Mouse (Mus musculus): ENCODE results near the gene Ripk3. TPM values are rescaled to one million over a fixed set of nuclear protein-coding genes. Genes with fewer than 3 reads are reported as not detected.

Gene Ripk3
- polyA plus RNA-seq, 1 experiment from 2014 or later: 7.9 TPM

DNA sequence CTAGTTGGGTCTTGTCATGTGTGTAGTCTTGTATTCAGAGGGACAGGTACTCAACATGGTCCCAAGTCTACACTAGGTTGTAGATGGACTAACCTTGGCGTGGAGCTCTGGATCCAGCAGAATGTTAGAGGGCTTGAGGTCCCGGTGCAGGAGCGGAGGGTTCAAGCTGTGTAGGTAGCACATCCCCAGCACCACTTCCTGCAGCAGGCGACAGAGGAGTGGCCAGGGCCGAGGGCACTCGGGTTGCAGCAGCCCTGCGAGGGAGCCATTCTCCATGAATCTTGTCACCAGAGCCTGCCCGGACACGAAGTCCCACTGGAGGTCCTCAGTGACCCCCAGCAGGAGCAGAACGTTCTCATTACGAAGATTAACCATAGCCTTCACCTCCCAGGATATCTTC, 934 bp downstream of the Ripk3 start:
- ATAC-seq (ENCODE audit: low FRiP score, low read depth): no peak
- WGBS: 34% methylated on average over 11 of the region's 11 CpGs
- H3K4me1 ChIP-seq: peaks cover 12% of the 10 kb centered on the region

DNA sequence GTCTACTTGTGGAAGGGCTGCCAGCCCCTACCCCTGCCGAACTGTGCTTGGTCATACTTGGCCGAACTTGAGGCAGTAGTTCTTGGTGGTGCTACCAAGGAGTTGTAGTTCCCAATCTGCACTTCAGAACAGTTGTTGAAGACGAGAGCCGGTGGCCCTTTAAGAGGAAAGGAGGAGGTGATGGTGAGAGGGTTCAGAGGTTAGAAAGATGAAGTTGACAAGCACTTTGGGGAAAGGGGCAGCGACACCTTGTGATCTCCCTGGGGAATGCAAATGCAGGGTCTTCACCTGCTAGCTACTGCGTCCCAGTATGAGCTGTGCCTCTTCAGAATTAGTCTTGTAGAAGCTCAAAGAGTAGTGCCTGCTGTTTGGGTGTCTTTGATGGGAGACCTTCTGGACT, 3.5 kb downstream of the Ripk3 start:
- peaks cover 88% of the 10 kb centered on the region for H3K27me3 ChIP-seq (replicated peaks)
- H3K4me2 ChIP-seq (replicated peaks): no peak overlapping the region
- no peak overlapping the region for H3K9ac ChIP-seq
- H3K4me3 ChIP-seq: no peak overlapping the region
- WGBS: 28% methylated on average over 6 of the region's 6 CpGs
- H3K9me3 ChIP-seq: no peaks in the 10 kb centered on the region
- H3K4me1 ChIP-seq: peaks cover 12% of the 10 kb centered on the region
- H3K27ac ChIP-seq: no peak overlapping the region
- no peaks in the 10 kb centered on the region for H3K36me3 ChIP-seq
- ATAC-seq (ENCODE audit: low FRiP score, low read depth): no peak

More for the DNA sequence above, 934 bp downstream of the Ripk3 start:
- H3K27ac ChIP-seq: no peak overlapping the region
- no peak overlapping the region for H3K9ac ChIP-seq
- no peaks in the 10 kb centered on the region for H3K36me3 ChIP-seq
- peak overlapping the region; percentile 55; the same call in 1 of the 2 replicates for H3K4me2 ChIP-seq (replicated peaks)
- no peaks in the 10 kb centered on the region for H3K9me3 ChIP-seq
- H3K27me3 ChIP-seq (replicated peaks): peaks cover 77% of the 10 kb centered on the region
- H3K4me3 ChIP-seq: no peak overlapping the region

DNA sequence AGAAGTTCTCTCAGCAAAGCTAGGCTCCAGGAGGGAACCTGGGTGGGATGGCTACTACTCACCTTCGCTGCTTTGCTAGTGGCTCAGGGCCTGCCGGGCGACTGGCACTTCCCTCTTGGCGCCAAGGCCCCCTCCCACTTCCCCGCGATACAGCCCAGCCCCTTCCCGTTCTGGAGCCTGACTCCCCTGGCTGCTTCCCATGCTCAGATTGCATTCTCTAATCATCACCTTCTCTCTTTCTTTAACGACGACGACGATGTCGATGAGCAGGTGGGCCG, 4.8 kb downstream of the Ripk3 start, which contains the start of gene Adcy4:
TSS of gene Adcy4 (minus strand) at position 138 of the 278 bp plus-strand sequence.
- no peaks in the 10 kb centered on the region for H3K9me3 ChIP-seq
- no peak within 1 kb of the TSS for H3K27ac ChIP-seq
- peaks cover 12% of the 10 kb centered on the region for H3K4me1 ChIP-seq
- H3K4me3 ChIP-seq: peak within 1 kb of the TSS; percentile 26
- peaks cover 78% of the 10 kb centered on the region for H3K27me3 ChIP-seq (replicated peaks)
- WGBS: 5% methylated on average over 13 of the region's 13 CpGs
- H3K36me3 ChIP-seq: no peaks in the 10 kb centered on the region
- ATAC-seq (ENCODE audit: low FRiP score, low read depth): no peak
- peak within 1 kb of the TSS; percentile 51 for H3K4me2 ChIP-seq (replicated peaks)
- H3K9ac ChIP-seq: peak within 1 kb of the TSS; percentile 26; the same call in 1 of the 2 replicates

DNA sequence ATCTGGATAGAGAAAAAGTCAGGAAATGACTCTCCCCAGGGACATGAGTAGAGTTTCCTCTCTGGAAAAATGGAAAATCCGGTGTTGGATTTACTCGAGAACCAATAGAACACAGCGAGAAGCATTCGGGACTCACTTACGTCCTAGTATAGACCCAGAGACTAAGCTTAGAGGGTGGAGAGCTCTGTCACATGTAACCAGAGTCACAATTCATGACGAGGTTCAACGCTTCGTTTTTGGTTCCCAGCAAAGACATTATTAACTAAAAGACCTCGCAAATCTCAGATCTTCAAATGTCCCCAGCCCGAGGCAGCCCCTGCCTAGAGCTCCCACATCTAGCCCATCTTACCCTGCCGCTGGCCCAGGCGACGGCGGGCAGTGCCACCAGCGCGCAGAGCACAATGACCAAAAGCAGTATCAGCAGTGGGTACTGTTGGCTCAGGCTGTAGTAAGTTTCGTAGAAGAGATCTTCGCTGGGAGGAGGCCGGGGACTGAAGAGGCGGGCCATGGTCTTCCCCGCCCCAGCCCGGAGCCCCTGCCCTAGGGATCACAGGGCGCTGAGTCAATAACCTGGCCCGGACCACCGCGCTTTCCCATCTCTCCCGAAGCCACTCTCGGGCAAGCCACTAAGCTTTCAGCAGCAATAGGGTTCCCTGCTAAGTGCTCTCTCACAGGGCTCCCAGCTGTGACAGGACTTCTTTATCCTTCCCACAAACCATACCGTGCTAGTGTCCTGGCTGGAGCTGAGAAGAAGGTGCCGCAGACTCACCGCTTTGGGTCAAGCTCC, 5.3 kb downstream of the Ripk3 start:
- Histone ChIP-seq H3K9ac (peak overlapping the region; percentile 26; the same call in 1 of the 2 replicates), H3K27ac (no peak overlapping the region), H3K36me3 (no peaks in the 10 kb centered on the region), H3K27me3 (replicated peaks) (peaks cover 72% of the 10 kb centered on the region), H3K4me2 (replicated peaks) (peak overlapping the region; percentile 51), H3K9me3 (no peaks in the 10 kb centered on the region), H3K4me3 (peak overlapping the region; percentile 26), H3K4me1 (peaks cover 6% of the 10 kb centered on the region)
- WGBS: 3% methylated on average over 31 of the region's 31 CpGs
- no peak for ATAC-seq (ENCODE audit: low FRiP score, low read depth)

DNA sequence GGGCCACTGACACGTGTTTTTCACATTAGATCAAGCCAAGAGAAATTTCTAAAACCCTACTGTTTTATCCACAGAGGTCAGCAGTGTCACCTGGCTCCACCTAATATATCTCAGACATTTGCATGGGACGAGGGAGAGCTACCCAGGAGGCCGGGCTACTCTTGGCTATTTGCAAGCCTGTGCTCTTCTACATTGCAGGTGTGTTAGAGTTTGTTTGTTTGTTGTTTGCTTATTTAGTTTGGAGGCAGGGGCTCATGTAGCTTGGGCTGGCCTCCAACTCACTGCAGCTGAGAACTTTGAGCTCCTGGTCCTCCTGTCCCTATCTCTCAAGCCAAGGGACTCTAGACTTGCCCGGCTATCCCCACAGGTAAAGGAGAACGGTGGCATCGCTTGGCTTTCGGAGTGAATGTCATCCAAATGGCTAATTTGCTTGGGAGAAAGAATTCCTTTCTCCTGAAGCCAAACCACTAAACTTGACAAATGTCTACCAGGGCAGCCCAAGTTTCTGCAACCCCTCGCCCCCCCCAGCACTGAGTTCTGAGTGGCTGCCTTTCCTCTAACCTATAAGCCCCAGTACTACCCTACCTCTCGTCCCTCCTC, 6.2 kb downstream of the Ripk3 start:
- Histone ChIP-seq H3K4me1 (0 out of 2 replicates have a peak, but pooled peaks cover 3% of the 10 kb centered on the region), H3K4me2 (replicated peaks) (peak overlapping the region; percentile 51), H3K9me3 (no peaks in the 10 kb centered on the region), H3K4me3 (no peak overlapping the region), H3K27ac (no peak overlapping the region), H3K36me3 (no peaks in the 10 kb centered on the region), H3K27me3 (replicated peaks) (peaks cover 63% of the 10 kb centered on the region), H3K9ac (no peak overlapping the region)
- 51% methylated on average over 9 of the region's 9 CpGs for WGBS
- no peak for ATAC-seq (ENCODE audit: low FRiP score, low read depth)

DNA sequence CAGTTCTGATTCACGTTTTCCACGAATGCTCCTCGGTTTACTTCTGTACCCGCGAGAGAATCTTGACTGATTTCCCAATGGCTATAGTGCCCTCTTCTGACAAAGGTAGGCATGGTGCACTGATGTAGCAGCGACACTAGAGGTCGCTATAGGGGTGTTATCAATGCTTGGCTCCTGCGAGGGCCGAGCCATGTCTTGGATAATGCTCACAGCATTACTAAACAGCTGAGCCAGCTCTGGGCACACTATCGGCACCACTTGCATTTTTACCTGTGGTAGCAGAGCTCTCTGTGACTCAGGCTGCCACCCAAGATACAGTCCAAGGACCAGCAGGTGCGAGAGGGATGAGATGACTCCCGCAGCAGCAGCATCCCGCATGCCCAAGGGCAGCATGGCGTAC, 7.4 kb downstream of the Ripk3 start:
- Histone ChIP-seq H3K4me1 (0 out of 2 replicates have a peak, but pooled peaks cover 3% of the 10 kb centered on the region), H3K27me3 (replicated peaks) (peaks cover 52% of the 10 kb centered on the region), H3K4me3 (peak overlapping the region; percentile 3; the same call in 1 of the 2 replicates), H3K36me3 (no peaks in the 10 kb centered on the region), H3K27ac (no peak overlapping the region), H3K4me2 (replicated peaks) (peak overlapping the region; percentile 45), H3K9ac (no peak overlapping the region), H3K9me3 (no peaks in the 10 kb centered on the region)
- ATAC-seq (ENCODE audit: low FRiP score, low read depth): peak; percentile 68
- 19% methylated on average over 14 of the region's 14 CpGs for WGBS

DNA sequence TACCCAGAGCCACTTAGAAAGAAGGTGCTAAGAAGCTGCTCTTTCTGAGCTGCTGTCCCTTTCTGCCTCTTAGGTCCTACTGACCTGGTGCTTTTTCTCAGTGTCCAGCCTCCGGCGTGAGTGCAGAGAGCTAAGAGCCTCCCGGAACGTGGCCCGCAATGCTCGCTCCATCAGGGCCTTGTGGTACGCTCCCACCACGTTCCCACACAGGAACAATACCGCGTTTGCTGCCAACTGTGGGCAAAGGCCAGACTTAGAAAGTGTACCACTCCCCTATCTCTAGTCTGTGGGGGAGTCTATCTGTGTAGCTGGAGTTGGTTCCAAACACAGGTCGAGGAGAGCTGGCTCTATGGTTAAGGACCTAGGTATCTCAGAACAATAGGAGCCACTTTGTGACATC, 7.9 kb downstream of the Ripk3 start:
- no peak overlapping the region for H3K27ac ChIP-seq
- H3K27me3 ChIP-seq (replicated peaks): peaks cover 46% of the 10 kb centered on the region
- no peaks in the 10 kb centered on the region for H3K36me3 ChIP-seq
- H3K9ac ChIP-seq: no peak overlapping the region
- H3K4me2 ChIP-seq (replicated peaks): no peak overlapping the region
- 86% methylated on average over 11 of the region's 11 CpGs for whole genome bisulfite sequencing
- H3K4me3 ChIP-seq: no peak overlapping the region
- H3K9me3 ChIP-seq: no peaks in the 10 kb centered on the region
- ATAC-seq (ENCODE audit: low FRiP score, low read depth): 0 out of 2 replicates have a peak, but pooled peaks have one; percentile 6
- 0 out of 2 replicates have a peak, but pooled peaks cover 3% of the 10 kb centered on the region for H3K4me1 ChIP-seq

DNA sequence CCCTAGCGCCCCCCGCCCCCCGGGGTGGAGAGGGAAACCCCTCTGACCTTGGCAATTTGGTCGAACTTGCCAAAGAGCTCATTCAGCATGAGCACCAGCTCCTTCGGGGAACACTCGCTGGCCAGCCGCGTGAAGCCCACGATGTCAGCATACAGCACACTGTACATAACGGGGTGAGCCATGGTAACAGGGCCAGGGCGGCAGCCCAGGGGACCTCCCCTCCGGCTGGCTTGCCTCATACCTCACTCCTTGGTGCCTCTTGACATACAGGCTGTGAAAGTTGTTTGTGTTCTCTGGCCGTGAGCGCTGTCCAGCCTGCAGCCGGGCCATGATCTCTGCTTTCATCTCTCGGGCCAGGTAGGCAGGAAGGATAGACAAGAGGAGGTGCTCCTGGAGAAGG, 9.0 kb downstream of the Ripk3 start:
- Histone ChIP-seq H3K36me3 (no peaks in the 10 kb centered on the region), H3K9me3 (no peaks in the 10 kb centered on the region), H3K4me1 (0 out of 2 replicates have a peak, but pooled peaks cover 3% of the 10 kb centered on the region), H3K4me2 (replicated peaks) (no peak overlapping the region), H3K27ac (no peak overlapping the region), H3K4me3 (no peak overlapping the region), H3K9ac (0 out of 2 replicates have a peak overlapping the region, but pooled peaks have one; percentile 17), H3K27me3 (replicated peaks) (peaks cover 37% of the 10 kb centered on the region)
- WGBS: 66% methylated on average over 16 of the region's 16 CpGs
- no peak for ATAC-seq (ENCODE audit: low FRiP score, low read depth)

DNA sequence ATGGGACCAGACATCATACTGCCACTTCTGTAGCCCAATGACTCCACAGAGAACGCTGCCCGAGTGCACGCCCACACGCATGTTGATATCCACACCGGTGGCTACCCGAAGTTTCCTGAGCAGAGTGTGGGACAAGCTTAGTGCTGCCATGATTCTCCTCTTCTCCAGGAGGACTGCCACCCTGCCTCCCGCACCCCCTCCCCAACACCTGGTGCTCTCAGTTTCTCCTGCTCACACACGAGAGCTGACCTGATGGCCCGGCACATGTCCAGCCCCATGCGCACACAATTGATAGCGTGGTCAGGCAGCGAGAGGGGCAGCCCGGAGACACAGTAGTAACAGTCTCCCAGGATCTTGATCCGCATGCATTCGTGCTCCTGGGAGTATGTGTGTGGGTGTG, 10.0 kb downstream of the Ripk3 start:
- no peak overlapping the region for H3K4me3 ChIP-seq
- peaks cover 33% of the 10 kb centered on the region for H3K27me3 ChIP-seq (replicated peaks)

DNA sequence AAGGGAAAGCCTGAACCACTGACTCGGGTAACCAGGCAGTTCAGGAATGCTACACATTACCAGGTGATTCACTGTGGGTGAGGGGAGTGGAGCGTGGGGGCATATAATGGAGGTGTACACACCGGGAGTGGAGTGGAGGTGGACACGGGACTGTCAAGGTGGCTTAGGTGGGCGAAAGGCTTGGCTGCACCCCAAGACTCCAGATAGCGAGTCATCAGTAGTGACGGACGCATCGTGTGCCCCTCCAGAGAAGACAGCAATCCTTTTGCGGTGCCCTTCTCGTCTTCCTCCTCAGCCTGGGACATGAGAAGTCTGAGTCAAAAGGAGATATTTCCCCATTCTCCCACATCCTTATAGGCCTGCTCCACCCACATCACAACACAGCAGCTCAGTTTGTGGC, 10.9 kb downstream of the Ripk3 start:
- no peak overlapping the region for H3K4me2 ChIP-seq (replicated peaks)
- 87% methylated on average over 11 of the region's 11 CpGs for WGBS
- peaks cover 24% of the 10 kb centered on the region for H3K27me3 ChIP-seq (replicated peaks)
- no peaks in the 10 kb centered on the region for H3K4me1 ChIP-seq
- ATAC-seq (ENCODE audit: low FRiP score, low read depth): no peak
- H3K27ac ChIP-seq: no peak overlapping the region
- no peak overlapping the region for H3K4me3 ChIP-seq
- no peaks in the 10 kb centered on the region for H3K36me3 ChIP-seq
- no peaks in the 10 kb centered on the region for H3K9me3 ChIP-seq
- no peak overlapping the region for H3K9ac ChIP-seq

More for the DNA sequence above, 10.0 kb downstream of the Ripk3 start:
- WGBS: 91% methylated on average over 15 of the region's 15 CpGs
- Histone ChIP-seq H3K9me3 (no peaks in the 10 kb centered on the region), H3K36me3 (no peaks in the 10 kb centered on the region), H3K9ac (no peak overlapping the region), H3K4me2 (replicated peaks) (no peak overlapping the region), H3K27ac (no peak overlapping the region), H3K4me1 (no peaks in the 10 kb centered on the region)
- no peak for ATAC-seq (ENCODE audit: low FRiP score, low read depth)

DNA sequence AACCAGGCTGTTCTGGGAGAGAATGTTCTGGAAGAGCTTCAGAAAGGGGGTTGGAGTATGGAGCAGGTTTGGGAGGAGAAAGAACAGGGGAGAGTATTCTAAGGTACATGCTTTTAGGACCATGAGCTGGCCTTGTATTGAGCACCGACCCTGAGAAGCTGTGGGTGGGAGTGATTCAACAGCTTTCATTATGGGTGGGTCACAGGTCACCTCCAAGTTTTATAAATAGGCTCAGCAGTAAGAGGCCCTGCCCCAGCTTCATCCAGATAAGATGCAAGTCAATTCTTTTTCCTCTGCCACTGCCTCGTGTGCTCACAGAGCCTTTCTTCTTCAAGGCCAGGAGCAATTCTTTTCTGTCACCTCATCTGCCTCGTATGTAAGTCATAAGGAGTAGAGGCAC, 11.5 kb downstream of the Ripk3 start:
- Histone ChIP-seq H3K4me1 (no peaks in the 10 kb centered on the region), H3K4me2 (replicated peaks) (no peak overlapping the region), H3K9me3 (no peaks in the 10 kb centered on the region), H3K27me3 (replicated peaks) (peaks cover 18% of the 10 kb centered on the region), H3K27ac (no peak overlapping the region), H3K4me3 (no peak overlapping the region), H3K9ac (no peak overlapping the region), H3K36me3 (no peaks in the 10 kb centered on the region)
- no peak for ATAC-seq (ENCODE audit: low FRiP score, low read depth)
- 59% methylated on average over 3 of the region's 3 CpGs for WGBS

DNA sequence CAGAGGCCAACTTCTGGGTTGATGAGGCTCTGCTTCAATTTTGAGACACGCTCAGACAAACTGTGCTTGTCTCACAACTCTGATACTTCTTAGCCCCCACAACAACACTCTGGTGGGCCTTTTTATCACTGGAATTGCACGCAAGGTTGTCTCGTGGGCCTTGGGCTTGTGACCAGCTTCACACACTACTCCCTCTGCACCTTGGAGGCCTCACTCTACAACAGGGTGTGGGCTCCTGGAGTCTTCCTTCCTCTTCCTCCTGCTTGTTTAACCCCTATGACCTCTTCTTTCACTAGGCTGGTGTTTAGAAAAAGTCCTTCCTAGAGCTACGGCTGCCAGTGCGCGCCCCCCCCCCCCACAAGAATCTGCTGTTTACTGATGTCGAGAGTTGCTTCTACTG, 12.0 kb downstream of the Ripk3 start:
- H3K9ac ChIP-seq: no peak overlapping the region
- no peak overlapping the region for H3K4me3 ChIP-seq
- H3K9me3 ChIP-seq: no peaks in the 10 kb centered on the region
- H3K36me3 ChIP-seq: no peaks in the 10 kb centered on the region
- ATAC-seq (ENCODE audit: low FRiP score, low read depth): no peak
- H3K4me1 ChIP-seq: no peaks in the 10 kb centered on the region
- 76% methylated on average over 7 of the region's 7 CpGs for WGBS
- no peak overlapping the region for H3K4me2 ChIP-seq (replicated peaks)
- peaks cover 14% of the 10 kb centered on the region for H3K27me3 ChIP-seq (replicated peaks)
- no peak overlapping the region for H3K27ac ChIP-seq

Data from neural tube, embryonic 12.5 days (tissue).